Mouse (Mus musculus): ENCODE measurements around the gene Ppip5k2. TPM values are rescaled to one million over a fixed set of nuclear protein-coding genes. Genes with fewer than 3 reads are reported as not detected.

Gene Ppip5k2
- polyA plus RNA-seq, 1 experiment, result 8.2 TPM

- no peaks in the 10 kb centered on the region for H3K4me1 ChIP-seq (replicated peaks; ENCODE audit: control insufficient read depth, insufficient read depth, low read length)
- peaks cover 44% of the 10 kb centered on the region for H3K36me3 ChIP-seq (ENCODE audit: control insufficient read depth, insufficient read depth, low read length)
- 95% methylated on average over 1 of the region's 1 CpGs for WGBS
- no peak overlapping the region for H3K4me3 ChIP-seq (ENCODE audit: control insufficient read depth, insufficient read depth, low read length)
- H3K27ac ChIP-seq (ENCODE audit: control insufficient read depth, insufficient read depth, low read length), result no peak overlapping the region
- H3K27me3 ChIP-seq (ENCODE audit: control insufficient read depth, insufficient read depth, low read length), result no peaks in the 10 kb centered on the region
- no peak for DNase-seq
- TF ChIP-seq CTCF (IDR thresholded peaks at IDR 0.05; ENCODE audit: borderline replicate concordance, control insufficient read depth, extremely low read depth, insufficient read depth, low read length, poor library complexity) (no peak), POLR2A (IDR thresholded peaks at IDR 0.05; ENCODE audit: control insufficient read depth, extremely low read depth, insufficient read depth, low read length, poor library complexity) (no peak)
These were observed 27.1 kb downstream of the Ppip5k2 start for GRCm38 (mm10) chr1:97743063-97743462.

- H3K36me3 ChIP-seq (ENCODE audit: control insufficient read depth, insufficient read depth, low read length), result peaks cover 28% of the 10 kb centered on the region
- H3K4me1 ChIP-seq (replicated peaks; ENCODE audit: control insufficient read depth, insufficient read depth, low read length), result no peaks in the 10 kb centered on the region
- WGBS, result 72% methylated on average over 1 of the region's 1 CpGs
- H3K27ac ChIP-seq (ENCODE audit: control insufficient read depth, insufficient read depth, low read length), result no peak overlapping the region
- no peak overlapping the region for H3K4me3 ChIP-seq (ENCODE audit: control insufficient read depth, insufficient read depth, low read length)
- DNase-seq, result no peak
- TF ChIP-seq POLR2A (IDR thresholded peaks at IDR 0.05; ENCODE audit: control insufficient read depth, extremely low read depth, insufficient read depth, low read length, poor library complexity) (no peak), CTCF (IDR thresholded peaks at IDR 0.05; ENCODE audit: borderline replicate concordance, control insufficient read depth, extremely low read depth, insufficient read depth, low read length, poor library complexity) (no peak)
- no peaks in the 10 kb centered on the region for H3K27me3 ChIP-seq (ENCODE audit: control insufficient read depth, insufficient read depth, low read length)
These were observed 40.9 kb downstream of the Ppip5k2 start for GRCm38 (mm10) chr1:97729339-97729738.

- Histone ChIP-seq H3K36me3 (ENCODE audit: control insufficient read depth, insufficient read depth, low read length) (peaks cover 21% of the 10 kb centered on the region), H3K27me3 (ENCODE audit: control insufficient read depth, insufficient read depth, low read length) (no peaks in the 10 kb centered on the region), H3K4me3 (ENCODE audit: control insufficient read depth, insufficient read depth, low read length) (no peak overlapping the region), H3K27ac (ENCODE audit: control insufficient read depth, insufficient read depth, low read length) (no peak overlapping the region), H3K4me1 (replicated peaks; ENCODE audit: control insufficient read depth, insufficient read depth, low read length) (no peaks in the 10 kb centered on the region)
- TF ChIP-seq POLR2A (IDR thresholded peaks at IDR 0.05; ENCODE audit: control insufficient read depth, extremely low read depth, insufficient read depth, low read length, poor library complexity), result no peak
- no peak for TF ChIP-seq CTCF (IDR thresholded peaks at IDR 0.05; ENCODE audit: borderline replicate concordance, control insufficient read depth, extremely low read depth, insufficient read depth, low read length, poor library complexity)
- DNase-seq, result no peak
- WGBS, result 85% methylated on average over 2 of the region's 2 CpGs
These were observed 43.5 kb downstream of the Ppip5k2 start for GRCm38 (mm10) chr1:97726730-97727129.

- TF ChIP-seq POLR2A (IDR thresholded peaks at IDR 0.05; ENCODE audit: control insufficient read depth, extremely low read depth, insufficient read depth, low read length, poor library complexity) (no peak), CTCF (IDR thresholded peaks at IDR 0.05; ENCODE audit: borderline replicate concordance, control insufficient read depth, extremely low read depth, insufficient read depth, low read length, poor library complexity) (no peak)
- no peak overlapping the region for H3K4me3 ChIP-seq (ENCODE audit: control insufficient read depth, insufficient read depth, low read length)
- H3K27ac ChIP-seq (ENCODE audit: control insufficient read depth, insufficient read depth, low read length), result no peak overlapping the region
- no peaks in the 10 kb centered on the region for H3K4me1 ChIP-seq (replicated peaks; ENCODE audit: control insufficient read depth, insufficient read depth, low read length)
- peaks cover 31% of the 10 kb centered on the region for H3K36me3 ChIP-seq (ENCODE audit: control insufficient read depth, insufficient read depth, low read length)
- WGBS, result 93% methylated on average over 9 of the region's 9 CpGs
- DNase-seq, result no peak
- H3K27me3 ChIP-seq (ENCODE audit: control insufficient read depth, insufficient read depth, low read length), result no peaks in the 10 kb centered on the region
These were observed 51.8 kb downstream of the Ppip5k2 start for GRCm38 (mm10) chr1:97718440-97718839.

GRCm38 (mm10) chr1:97714334-97714868 is 55.8 kb downstream of the Ppip5k2 start:
- peaks cover 41% of the 10 kb centered on the region for H3K36me3 ChIP-seq (ENCODE audit: control insufficient read depth, insufficient read depth, low read length)
- no peak overlapping the region for H3K4me3 ChIP-seq (ENCODE audit: control insufficient read depth, insufficient read depth, low read length)
- no peaks in the 10 kb centered on the region for H3K4me1 ChIP-seq (replicated peaks; ENCODE audit: control insufficient read depth, insufficient read depth, low read length)
- H3K27ac ChIP-seq (ENCODE audit: control insufficient read depth, insufficient read depth, low read length), result no peak overlapping the region
- TF ChIP-seq CTCF (IDR thresholded peaks at IDR 0.05; ENCODE audit: borderline replicate concordance, control insufficient read depth, extremely low read depth, insufficient read depth, low read length, poor library complexity) (no peak), POLR2A (IDR thresholded peaks at IDR 0.05; ENCODE audit: control insufficient read depth, extremely low read depth, insufficient read depth, low read length, poor library complexity) (no peak)
- no peak for DNase-seq
- 96% methylated on average over 11 of the region's 11 CpGs for WGBS
- no peaks in the 10 kb centered on the region for H3K27me3 ChIP-seq (ENCODE audit: control insufficient read depth, insufficient read depth, low read length)

GRCm38 (mm10) chr1:97710520-97710919 is 59.7 kb downstream of the Ppip5k2 start:
- Histone ChIP-seq H3K4me1 (replicated peaks; ENCODE audit: control insufficient read depth, insufficient read depth, low read length) (no peaks in the 10 kb centered on the region), H3K4me3 (ENCODE audit: control insufficient read depth, insufficient read depth, low read length) (no peak overlapping the region), H3K27ac (ENCODE audit: control insufficient read depth, insufficient read depth, low read length) (no peak overlapping the region), H3K36me3 (ENCODE audit: control insufficient read depth, insufficient read depth, low read length) (peaks cover 37% of the 10 kb centered on the region), H3K27me3 (ENCODE audit: control insufficient read depth, insufficient read depth, low read length) (no peaks in the 10 kb centered on the region)
- 94% methylated on average over 3 of the region's 3 CpGs for WGBS
- no peak for DNase-seq
- no peak for TF ChIP-seq POLR2A (IDR thresholded peaks at IDR 0.05; ENCODE audit: control insufficient read depth, extremely low read depth, insufficient read depth, low read length, poor library complexity)
- TF ChIP-seq CTCF (IDR thresholded peaks at IDR 0.05; ENCODE audit: borderline replicate concordance, control insufficient read depth, extremely low read depth, insufficient read depth, low read length, poor library complexity), result no peak

- peaks cover 19% of the 10 kb centered on the region for H3K36me3 ChIP-seq (ENCODE audit: control insufficient read depth, insufficient read depth, low read length)
These were observed 64.8 kb downstream of the Ppip5k2 start for GRCm38 (mm10) chr1:97705389-97705788.

More at GRCm38 (mm10) chr1:97705389-97705788, 64.8 kb downstream of the Ppip5k2 start:
- TF ChIP-seq CTCF (IDR thresholded peaks at IDR 0.05; ENCODE audit: borderline replicate concordance, control insufficient read depth, extremely low read depth, insufficient read depth, low read length, poor library complexity) (no peak), POLR2A (IDR thresholded peaks at IDR 0.05; ENCODE audit: control insufficient read depth, extremely low read depth, insufficient read depth, low read length, poor library complexity) (no peak)
- no peak overlapping the region for H3K27ac ChIP-seq (ENCODE audit: control insufficient read depth, insufficient read depth, low read length)
- H3K27me3 ChIP-seq (ENCODE audit: control insufficient read depth, insufficient read depth, low read length), result no peaks in the 10 kb centered on the region
- no peak for DNase-seq
- no peak overlapping the region for H3K4me3 ChIP-seq (ENCODE audit: control insufficient read depth, insufficient read depth, low read length)
- H3K4me1 ChIP-seq (replicated peaks; ENCODE audit: control insufficient read depth, insufficient read depth, low read length), result no peaks in the 10 kb centered on the region
